Mouse (Mus musculus): ENCODE measurements around the gene Gm49318.
A peak's percentile ranks its signal among the peaks of the same experiment; 100 is the strongest.

The Gm49318 gene

GRCm38 (mm10) chr9:22067195-22067594, 3.9 kb downstream of the Gm49318 start:
- no peak for DNase-seq

- DNase-seq, result peak; percentile 56 to 69
Measured at GRCm38 (mm10) chr9:22066433-22066832, 4.6 kb downstream of the Gm49318 start.

GRCm38 (mm10) chr9:22065642-22066041, 5.4 kb downstream of the Gm49318 start:
- DNase-seq, result no peak

GRCm38 (mm10) chr9:22064341-22064740, 6.7 kb downstream of the Gm49318 start:
- no peak for DNase-seq

- DNase-seq, result no peak
Measured at GRCm38 (mm10) chr9:22061339-22061738, 9.7 kb downstream of the Gm49318 start.

GRCm38 (mm10) chr9:22058011-22058424, 13.0 kb downstream of the Gm49318 start:
- no peak for DNase-seq

GRCm38 (mm10) chr9:22057031-22057517, 14.0 kb downstream of the Gm49318 start:
- no peak for DNase-seq

- DNase-seq, result no peak
Measured at GRCm38 (mm10) chr9:22056303-22056910, 14.7 kb downstream of the Gm49318 start.

- DNase-seq, result no peak
Measured at GRCm38 (mm10) chr9:22055713-22056112, 15.3 kb downstream of the Gm49318 start.

GRCm38 (mm10) chr9:22054411-22055076, 16.5 kb downstream of the Gm49318 start:
- peak; percentile 72 for DNase-seq

- no peak for DNase-seq
Measured at GRCm38 (mm10) chr9:22053657-22054056, 17.4 kb downstream of the Gm49318 start.

- no peak for DNase-seq
Measured at GRCm38 (mm10) chr9:22051958-22052254, 19.2 kb downstream of the Gm49318 start, which contains the start of gene Elavl3. Gene Elavl3 (minus strand): TSS chr9:22052023.

GRCm38 (mm10) chr9:22051161-22051957, 19.7 kb downstream of the Gm49318 start:
- DNase-seq, result no peak

- peak; percentile 44 to 57 for DNase-seq
Measured at GRCm38 (mm10) chr9:22050351-22050889, 20.6 kb downstream of the Gm49318 start.

GRCm38 (mm10) chr9:22049721-22050270, 21.3 kb downstream of the Gm49318 start:
- DNase-seq, result no peak

GRCm38 (mm10) chr9:22049315-22049714, 21.7 kb downstream of the Gm49318 start:
- DNase-seq, result no peak

GRCm38 (mm10) chr9:22047329-22047728, 23.7 kb downstream of the Gm49318 start:
- DNase-seq, result no peak

- DNase-seq, result no peak
Measured at GRCm38 (mm10) chr9:22041832-22042231, 29.2 kb downstream of the Gm49318 start.

GRCm38 (mm10) chr9:22037826-22038225, 33.2 kb downstream of the Gm49318 start:
- no peak for DNase-seq

GRCm38 (mm10) chr9:22035300-22036044, 35.6 kb downstream of the Gm49318 start:
- DNase-seq, result no peak

- DNase-seq, result no peak
Measured at GRCm38 (mm10) chr9:22030386-22030785, 40.7 kb downstream of the Gm49318 start.

- DNase-seq, result no peak
Measured at GRCm38 (mm10) chr9:22028467-22028866, 42.6 kb downstream of the Gm49318 start.
